Mouse (Mus musculus) cerebellum, postnatal 10 days (tissue): ENCODE results near the gene Iqsec1.

Source experiments
- DNase-seq, 2 experiments: peaks; one replicate each; pipeline ENCODE4 v3.0.0; 2021; ENCODE audit warnings: mixed read lengths in 2 of 2

Gene Iqsec1

GRCm38 (mm10) chr6:90753656-90754055 lies 234.8 kb downstream of the Iqsec1 start:
- no peak for DNase-seq

- no peak for DNase-seq
Measured at GRCm38 (mm10) chr6:90751624-90752023, 236.9 kb downstream of the Iqsec1 start.

GRCm38 (mm10) chr6:90750091-90750490 lies 238.4 kb downstream of the Iqsec1 start:
- DNase-seq = no peak

- DNase-seq = no peak
Measured at GRCm38 (mm10) chr6:90749414-90749937, 239.0 kb downstream of the Iqsec1 start.

GRCm38 (mm10) chr6:90748976-90749375 lies 239.5 kb downstream of the Iqsec1 start:
- no peak for DNase-seq

GRCm38 (mm10) chr6:90746331-90746864 lies 242.1 kb downstream of the Iqsec1 start:
- peak; percentile 67 to 70 for DNase-seq

GRCm38 (mm10) chr6:90745401-90746198 lies 242.9 kb downstream of the Iqsec1 start:
- no peak for DNase-seq

GRCm38 (mm10) chr6:90742453-90742852 lies 246.0 kb downstream of the Iqsec1 start:
- DNase-seq = no peak

GRCm38 (mm10) chr6:90741717-90742116 lies 246.8 kb downstream of the Iqsec1 start:
- DNase-seq = no peak

GRCm38 (mm10) chr6:90741056-90741420 lies 247.4 kb downstream of the Iqsec1 start:
- DNase-seq = no peak

- DNase-seq = no peak
Measured at GRCm38 (mm10) chr6:90740348-90741055, 248.0 kb downstream of the Iqsec1 start.

GRCm38 (mm10) chr6:90737376-90737775 lies 251.1 kb downstream of the Iqsec1 start:
- DNase-seq = peak; percentile 98 to 99

- DNase-seq = peak; percentile 80 to 85
Measured at GRCm38 (mm10) chr6:90736691-90737245, 251.7 kb downstream of the Iqsec1 start.

- DNase-seq = peak; percentile 66 to 67
Measured at GRCm38 (mm10) chr6:90736074-90736672, 252.3 kb downstream of the Iqsec1 start.

GRCm38 (mm10) chr6:90735396-90736036 lies 253.0 kb downstream of the Iqsec1 start:
- DNase-seq = no peak

- no peak for DNase-seq
Measured at GRCm38 (mm10) chr6:90734806-90735205, 253.7 kb downstream of the Iqsec1 start.

- peak in 1 of 2 experiments; percentile 51 for DNase-seq
Measured at GRCm38 (mm10) chr6:90731327-90731726, 257.2 kb downstream of the Iqsec1 start.

- DNase-seq = peak; percentile 78 to 83
Measured at GRCm38 (mm10) chr6:90729829-90730228, 258.7 kb downstream of the Iqsec1 start.

- DNase-seq = peak; percentile 94
Measured at GRCm38 (mm10) chr6:90728491-90728931, 260.0 kb downstream of the Iqsec1 start.

- DNase-seq = no peak
Measured at GRCm38 (mm10) chr6:90727826-90728225, 260.7 kb downstream of the Iqsec1 start.

GRCm38 (mm10) chr6:90726711-90727122 lies 261.8 kb downstream of the Iqsec1 start:
- DNase-seq = no peak

GRCm38 (mm10) chr6:90725526-90725925 lies 263.0 kb downstream of the Iqsec1 start:
- DNase-seq = no peak
